Mouse (Mus musculus): Measurements from ENCODE around the gene Cdc42ep2. TPM values are rescaled to one million over a fixed set of nuclear protein-coding genes. Genes with fewer than 3 reads are reported as not detected.

Cdc42ep2 gene
- polyA plus RNA-seq, 1 experiment from 2014 or later: 10.5 TPM

- no peak for ATAC-seq (ENCODE audit: low FRiP score, low TSS enrichment)
- 65% methylated on average over 11 of the region's 11 CpGs for WGBS
- no peak overlapping the region for H3K9ac ChIP-seq (ENCODE audit: low read depth, low read length)
- H3K9me3 ChIP-seq (ENCODE audit: control insufficient read depth, low read length): no peaks in the 10 kb centered on the region
- peaks cover 35% of the 10 kb centered on the region for H3K4me1 ChIP-seq (ENCODE audit: control insufficient read depth, insufficient read depth, low read length)
- H3K4me3 ChIP-seq (ENCODE audit: low read length): no peak overlapping the region
- no peaks in the 10 kb centered on the region for H3K27me3 ChIP-seq (ENCODE audit: control insufficient read depth, insufficient read depth, low read length)
- H3K4me2 ChIP-seq (replicated peaks; ENCODE audit: low read depth, low read length): no peak overlapping the region
- H3K36me3 ChIP-seq (ENCODE audit: control insufficient read depth, insufficient read depth, low read length): no peaks in the 10 kb centered on the region
- no peak overlapping the region for H3K27ac ChIP-seq (ENCODE audit: low read depth, low read length)
Observed at GRCm38 (mm10) chr19:5927026-5927425, 2.4 kb upstream of the Cdc42ep2 start.

- Histone ChIP-seq H3K36me3 (ENCODE audit: control insufficient read depth, insufficient read depth, low read length) (no peaks in the 10 kb centered on the region; the same call in 1 of the 2 replicates), H3K27ac (ENCODE audit: low read depth, low read length) (peak overlapping the region; percentile 56; the same call in 1 of the 2 replicates), H3K4me3 (ENCODE audit: low read length) (peak overlapping the region; percentile 71), H3K9me3 (ENCODE audit: control insufficient read depth, low read length) (no peaks in the 10 kb centered on the region), H3K4me1 (ENCODE audit: control insufficient read depth, insufficient read depth, low read length) (peaks cover 36% of the 10 kb centered on the region), H3K27me3 (ENCODE audit: control insufficient read depth, insufficient read depth, low read length) (no peaks in the 10 kb centered on the region), H3K4me2 (replicated peaks; ENCODE audit: low read depth, low read length) (peak overlapping the region; percentile 93), H3K9ac (ENCODE audit: low read depth, low read length) (peak overlapping the region; percentile 55; the same call in 1 of the 2 replicates)
- WGBS: 33% methylated on average over 11 of the region's 11 CpGs
- ATAC-seq (ENCODE audit: low FRiP score, low TSS enrichment): no peak
Observed at GRCm38 (mm10) chr19:5925311-5925855, 767 bp upstream of the Cdc42ep2 start.

- H3K4me2 ChIP-seq (replicated peaks; ENCODE audit: low read depth, low read length): peak overlapping the region; percentile 93
- H3K27ac ChIP-seq (ENCODE audit: low read depth, low read length): peak overlapping the region; percentile 85
- H3K9me3 ChIP-seq (ENCODE audit: control insufficient read depth, low read length): no peaks in the 10 kb centered on the region
- H3K4me1 ChIP-seq (ENCODE audit: control insufficient read depth, insufficient read depth, low read length): peaks cover 23% of the 10 kb centered on the region
- H3K9ac ChIP-seq (ENCODE audit: low read depth, low read length): peak overlapping the region; percentile 55
- no peaks in the 10 kb centered on the region; the same call in 1 of the 2 replicates for H3K36me3 ChIP-seq (ENCODE audit: control insufficient read depth, insufficient read depth, low read length)
- ATAC-seq (ENCODE audit: low FRiP score, low TSS enrichment): peak; percentile 71
- H3K4me3 ChIP-seq (ENCODE audit: low read length): peak overlapping the region; percentile 71
- WGBS: under 1% methylated on average over 38 of the region's 38 CpGs
- no peaks in the 10 kb centered on the region for H3K27me3 ChIP-seq (ENCODE audit: control insufficient read depth, insufficient read depth, low read length)
Observed at GRCm38 (mm10) chr19:5923990-5924712, 465 bp downstream of the Cdc42ep2 start.

DNA sequence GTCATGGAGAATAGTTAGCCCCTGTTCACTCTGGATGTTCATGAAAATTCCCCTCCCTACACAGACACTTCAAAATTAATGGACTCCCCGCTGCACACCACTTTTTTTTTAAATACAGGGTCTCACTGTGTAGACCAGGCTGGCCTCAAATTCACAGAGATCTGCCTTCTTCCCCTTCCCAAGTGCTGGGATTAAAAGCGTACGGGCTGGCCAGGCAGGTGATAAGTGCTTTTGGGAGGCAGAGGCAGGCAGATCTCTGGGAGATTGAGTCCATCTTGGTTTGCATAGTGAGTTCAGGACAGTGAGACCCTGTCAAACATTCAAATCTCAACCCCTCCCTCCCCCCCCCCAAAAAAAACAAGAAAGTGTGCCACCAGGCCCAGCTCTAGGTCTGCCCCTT is 1.7 kb downstream of the Cdc42ep2 start:
- no peak for ATAC-seq (ENCODE audit: low FRiP score, low TSS enrichment)
- Histone ChIP-seq H3K4me3 (ENCODE audit: low read length) (no peak overlapping the region), H3K27ac (ENCODE audit: low read depth, low read length) (no peak overlapping the region), H3K4me2 (replicated peaks; ENCODE audit: low read depth, low read length) (no peak overlapping the region; the same call in 1 of the 2 replicates), H3K9me3 (ENCODE audit: control insufficient read depth, low read length) (no peaks in the 10 kb centered on the region), H3K36me3 (ENCODE audit: control insufficient read depth, insufficient read depth, low read length) (peaks cover 8% of the 10 kb centered on the region), H3K27me3 (ENCODE audit: control insufficient read depth, insufficient read depth, low read length) (no peaks in the 10 kb centered on the region), H3K4me1 (ENCODE audit: control insufficient read depth, insufficient read depth, low read length) (peaks cover 12% of the 10 kb centered on the region; the same call in 1 of the 2 replicates), H3K9ac (ENCODE audit: low read depth, low read length) (no peak overlapping the region)
- WGBS: 96% methylated on average over 3 of the region's 3 CpGs

DNA sequence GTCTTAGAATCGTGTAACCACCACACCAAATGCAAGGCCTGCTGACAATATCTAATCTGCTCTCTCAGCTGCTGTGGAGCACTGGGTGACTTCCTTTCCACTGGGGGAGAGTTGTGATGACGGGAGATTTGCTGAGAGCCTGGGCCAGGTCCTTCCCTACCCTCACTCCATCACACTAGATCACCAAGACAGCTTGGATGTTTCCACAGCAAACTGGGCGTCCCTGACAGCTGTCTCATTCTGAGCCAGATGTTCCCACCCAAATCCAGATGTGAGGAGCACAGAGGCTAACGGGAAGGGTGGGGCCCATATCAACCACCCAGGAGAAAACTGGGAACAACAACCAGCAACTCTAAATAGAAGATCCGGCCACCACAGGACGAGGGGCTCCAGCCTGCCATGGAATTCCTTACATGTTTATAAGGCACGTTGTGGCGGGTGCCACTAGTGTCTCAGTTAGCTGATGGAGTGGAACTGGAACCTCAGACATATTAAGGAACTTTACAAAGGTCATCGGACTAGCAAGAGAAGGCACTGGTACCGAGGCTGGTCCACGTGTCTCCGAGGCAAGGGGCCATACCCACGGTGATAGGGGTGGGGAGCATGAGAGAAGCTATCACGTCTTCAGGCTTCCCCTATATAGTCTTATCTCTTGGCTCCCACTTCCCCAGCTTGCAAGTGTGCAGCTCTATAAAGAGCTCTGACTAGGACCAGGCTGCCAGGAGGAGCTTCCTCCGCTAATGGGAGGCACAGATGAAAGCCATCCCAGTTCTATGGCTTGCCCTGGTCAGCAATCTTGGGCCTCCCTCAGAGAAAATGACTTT is 2.3 kb downstream of the Cdc42ep2 start:
- 0 out of 2 replicates have a peak overlapping the region, but pooled peaks have one; percentile 48 for H3K9ac ChIP-seq (ENCODE audit: low read depth, low read length)
- 68% methylated on average over 15 of the region's 15 CpGs for WGBS
- peak overlapping the region; percentile 31; the same call in 1 of the 2 replicates for H3K4me2 ChIP-seq (replicated peaks; ENCODE audit: low read depth, low read length)
- no peak overlapping the region; the same call in 1 of the 2 replicates for H3K27ac ChIP-seq (ENCODE audit: low read depth, low read length)
- H3K4me1 ChIP-seq (ENCODE audit: control insufficient read depth, insufficient read depth, low read length): peaks cover 11% of the 10 kb centered on the region; the same call in 1 of the 2 replicates
- no peak overlapping the region; the same call in 1 of the 2 replicates for H3K4me3 ChIP-seq (ENCODE audit: low read length)
- no peaks in the 10 kb centered on the region for H3K27me3 ChIP-seq (ENCODE audit: control insufficient read depth, insufficient read depth, low read length)
- H3K36me3 ChIP-seq (ENCODE audit: control insufficient read depth, insufficient read depth, low read length): peaks cover 13% of the 10 kb centered on the region
- H3K9me3 ChIP-seq (ENCODE audit: control insufficient read depth, low read length): no peaks in the 10 kb centered on the region
- ATAC-seq (ENCODE audit: low FRiP score, low TSS enrichment): no peak

GRCm38 (mm10) chr19:5921715-5922114 is 2.9 kb downstream of the Cdc42ep2 start:
- peak overlapping the region; percentile 31 for H3K4me2 ChIP-seq (replicated peaks; ENCODE audit: low read depth, low read length)
- no peaks in the 10 kb centered on the region for H3K9me3 ChIP-seq (ENCODE audit: control insufficient read depth, low read length)
- H3K9ac ChIP-seq (ENCODE audit: low read depth, low read length): peak overlapping the region; percentile 48
- peaks cover 7% of the 10 kb centered on the region; the same call in 1 of the 2 replicates for H3K4me1 ChIP-seq (ENCODE audit: control insufficient read depth, insufficient read depth, low read length)
- ATAC-seq (ENCODE audit: low FRiP score, low TSS enrichment): no peak
- no peaks in the 10 kb centered on the region for H3K27me3 ChIP-seq (ENCODE audit: control insufficient read depth, insufficient read depth, low read length)
- 20% methylated on average over 9 of the region's 9 CpGs for WGBS
- H3K36me3 ChIP-seq (ENCODE audit: control insufficient read depth, insufficient read depth, low read length): peaks cover 19% of the 10 kb centered on the region
- H3K27ac ChIP-seq (ENCODE audit: low read depth, low read length): no peak overlapping the region; the same call in 1 of the 2 replicates
- no peak overlapping the region; the same call in 1 of the 2 replicates for H3K4me3 ChIP-seq (ENCODE audit: low read length)

DNA sequence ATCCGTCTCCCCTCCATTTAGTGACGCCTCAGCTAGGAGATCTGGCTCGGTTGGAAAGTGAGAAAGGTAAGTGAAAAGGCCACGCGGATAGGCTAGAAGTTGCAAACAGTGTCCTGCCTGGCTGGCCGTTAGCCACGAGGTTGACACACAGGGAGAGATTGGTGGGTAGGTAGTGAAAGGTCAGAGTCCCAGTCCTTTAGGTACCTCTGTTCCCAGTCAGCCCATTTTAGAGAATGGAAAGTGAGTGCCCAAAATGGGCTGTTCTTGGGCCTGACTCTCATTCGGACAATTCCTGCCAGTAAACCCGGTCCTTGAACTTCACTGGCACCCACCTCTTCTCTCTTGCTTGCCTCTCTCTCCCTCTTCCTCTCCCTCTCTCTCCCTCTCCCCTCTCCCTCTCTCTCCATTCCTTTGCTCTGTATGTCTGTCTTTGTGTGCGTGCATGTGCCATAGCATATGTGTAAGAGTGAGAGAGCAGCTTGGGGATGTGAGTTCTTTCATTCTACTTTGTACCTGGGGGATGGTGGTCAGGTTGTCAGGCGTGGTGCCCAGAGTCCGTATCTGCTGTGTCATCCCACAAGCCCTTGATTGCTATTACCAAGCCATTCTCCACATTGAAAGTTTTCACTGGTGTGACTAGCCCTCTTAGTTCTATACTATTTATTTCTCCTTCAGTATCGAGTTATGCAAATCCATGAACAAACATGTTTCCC is 11.5 kb downstream of the Cdc42ep2 start, which contains the start of gene Dpf2:
Gene Dpf2, minus strand, starts transcription at position 4 of the 713 bp plus-strand sequence.
- peaks cover 14% of the 10 kb centered on the region for H3K4me1 ChIP-seq (ENCODE audit: control insufficient read depth, insufficient read depth, low read length)
- peaks cover 15% of the 10 kb centered on the region; the same call in 1 of the 2 replicates for H3K36me3 ChIP-seq (ENCODE audit: control insufficient read depth, insufficient read depth, low read length)
- peak; percentile 73 for ATAC-seq (ENCODE audit: low FRiP score, low TSS enrichment)
- 21% methylated on average over 13 of the region's 13 CpGs for WGBS
- no peaks in the 10 kb centered on the region for H3K27me3 ChIP-seq (ENCODE audit: control insufficient read depth, insufficient read depth, low read length)
- H3K4me2 ChIP-seq (replicated peaks; ENCODE audit: low read depth, low read length): peak within 1 kb of the TSS; percentile 63
- H3K4me3 ChIP-seq (ENCODE audit: low read length): peak within 1 kb of the TSS; percentile 80
- H3K27ac ChIP-seq (ENCODE audit: low read depth, low read length): peak within 1 kb of the TSS; percentile 84
- peak within 1 kb of the TSS; percentile 95 for H3K9ac ChIP-seq (ENCODE audit: low read depth, low read length)
- H3K9me3 ChIP-seq (ENCODE audit: control insufficient read depth, low read length): no peaks in the 10 kb centered on the region
